Mouse (Mus musculus) C2C12 (cell line): ENCODE data around the gene Guca1a.

Experiments used
- CTCF ChIP-seq: IDR thresholded peaks from one replicate; pipeline ENCODE4 v1.5.1; 2011; ENCODE audit not compliant: control insufficient read depth, insufficient read depth, insufficient read length
- MYOD1 ChIP-seq: IDR thresholded peaks from one replicate; pipeline ENCODE4 v1.6.1; 2011; ENCODE audit warnings: low read depth; ENCODE audit not compliant: control insufficient read depth, insufficient read length
- USF1 ChIP-seq: IDR thresholded peaks from one replicate; pipeline ENCODE4 v1.6.1; 2011; ENCODE audit warnings: low read depth, mild to moderate bottlenecking, control low read depth, moderate library complexity

DNA sequence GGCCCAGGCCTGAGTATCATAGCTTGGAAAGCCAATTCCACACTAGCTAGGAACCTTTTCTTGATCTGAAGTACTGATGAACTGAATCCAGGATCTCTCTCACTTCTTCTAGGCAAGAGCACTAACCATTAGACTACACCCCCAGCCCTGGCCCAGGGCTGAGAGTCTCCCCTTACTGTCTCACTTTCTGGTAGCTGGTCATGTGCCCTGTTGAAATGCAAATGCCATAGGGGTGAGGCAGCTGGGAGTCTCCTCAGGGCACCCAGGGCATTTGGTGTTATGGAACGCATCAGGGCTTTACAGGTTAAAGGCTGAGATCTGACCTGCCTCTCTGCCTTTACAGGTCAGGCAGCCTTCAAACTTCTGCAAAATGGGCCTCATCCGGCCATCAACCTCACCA, 19.8 kb upstream of the Guca1a start:
- TF ChIP-seq CTCF (no peak), MYOD1 (no peak), USF1 (no peak)
